Mouse (Mus musculus) olfactory bulb, adult 2 months (tissue): ENCODE measurements around the gene Rab37.

Experiments
- CTCF ChIP-seq: fragments of 200-500 bp; IDR thresholded peaks from 2 replicates; pipeline ENCODE4 v1.5.1; 2012; ENCODE audit warnings: low read depth, mild to moderate bottlenecking, low read length, moderate library complexity; ENCODE audit not compliant: insufficient read depth
- POLR2A ChIP-seq: fragments of 200-500 bp; IDR thresholded peaks from 2 replicates; pipeline ENCODE4 v1.6.1; 2012; ENCODE audit warnings: mild to moderate bottlenecking, low read depth, low read length, moderate library complexity; ENCODE audit not compliant: insufficient read depth

DNA sequence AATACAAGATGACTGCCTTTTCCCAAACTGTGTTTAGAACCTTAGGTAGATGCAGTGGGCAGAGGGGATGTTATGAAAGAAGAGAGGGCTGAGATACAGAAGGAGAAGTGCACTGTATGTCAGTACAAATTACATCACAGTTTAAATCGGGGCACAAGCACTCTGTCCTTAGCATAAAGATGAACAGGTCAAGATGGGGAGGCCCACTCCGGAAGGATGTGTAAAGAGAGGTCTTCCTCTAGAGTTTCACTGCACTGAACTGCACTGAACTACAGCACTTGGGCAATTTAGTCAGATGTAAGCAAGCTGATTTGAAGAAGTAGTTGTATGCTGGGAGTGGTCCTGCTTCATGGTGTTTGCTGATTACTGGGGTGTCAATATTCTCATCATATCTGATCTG, 31.4 kb upstream of the Rab37 start:
- TF ChIP-seq CTCF (no peak), POLR2A (no peak)
